Mouse (Mus musculus): ENCODE data around the gene Bckdk. TPM values are rescaled to one million over a fixed set of nuclear protein-coding genes. Genes with fewer than 3 reads are reported as not detected.

The Bckdk gene
- polyA plus RNA-seq, 1 experiment from 2014 or later = 140 TPM

DNA sequence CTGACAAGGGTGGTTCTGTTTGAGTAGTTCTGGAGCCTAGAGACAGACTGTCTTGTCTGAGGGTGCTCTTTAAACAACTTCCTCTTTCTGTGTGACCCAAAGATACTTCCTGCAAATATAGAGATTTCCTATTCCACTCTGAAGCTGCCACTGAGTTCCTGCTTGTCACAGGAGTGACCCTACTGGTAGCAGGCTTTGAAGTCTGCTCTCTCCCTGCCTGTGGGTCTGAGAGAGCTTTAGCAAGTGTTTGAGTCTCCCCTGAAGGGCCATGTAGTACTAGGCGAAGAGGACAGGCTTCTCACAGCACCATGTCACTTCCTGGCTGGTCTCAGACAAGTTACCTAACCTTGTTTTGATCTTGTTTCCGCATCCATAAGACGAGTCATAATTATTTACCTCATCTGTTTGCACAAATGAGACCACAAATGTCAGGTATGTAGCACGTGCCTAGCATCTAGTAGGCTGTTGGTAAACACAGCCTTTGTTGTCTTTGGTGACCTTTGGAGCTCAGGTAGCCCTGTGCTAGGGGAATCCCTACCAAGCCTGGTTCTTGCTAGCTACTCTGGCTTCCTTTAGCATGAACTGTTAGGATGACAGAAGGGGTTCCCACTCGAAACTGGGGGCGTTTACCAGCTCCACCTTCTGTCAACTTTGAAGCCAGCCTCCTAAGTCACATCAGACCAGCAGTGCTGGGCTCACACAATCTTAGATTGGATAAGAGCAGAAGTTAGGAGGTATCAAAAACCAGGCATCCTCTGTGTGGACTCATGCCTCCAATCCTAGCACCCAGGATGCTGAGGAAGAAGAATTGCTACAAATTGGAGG lies 18.8 kb downstream of the Bckdk start:
- peaks cover 76% of the 10 kb centered on the region for H3K36me3 ChIP-seq

DNA sequence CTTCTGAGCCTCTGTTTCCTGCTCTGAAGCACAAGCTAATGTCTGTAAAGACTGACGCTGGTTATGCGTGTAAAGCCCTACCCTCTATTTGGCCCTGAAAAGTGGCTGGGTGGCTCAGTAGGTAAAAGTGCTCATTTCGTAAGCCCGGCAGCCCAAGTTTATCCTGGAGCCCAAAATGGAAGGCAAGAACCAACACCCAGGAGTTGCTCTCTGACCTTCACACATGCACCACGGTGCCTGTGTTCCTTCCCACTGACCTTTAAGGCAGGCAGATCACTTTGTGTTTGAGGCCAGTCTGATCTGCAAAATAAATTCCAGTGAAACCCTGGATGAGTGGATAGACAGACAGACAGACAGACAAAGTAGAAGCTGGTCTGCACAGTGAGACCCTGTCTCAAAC lies 19.8 kb downstream of the Bckdk start:
- peaks cover 66% of the 10 kb centered on the region for H3K36me3 ChIP-seq
- H3K9ac ChIP-seq = no peak overlapping the region
- ATAC-seq (replicated peaks; ENCODE audit: low FRiP score) = no peak
- peaks cover 2% of the 10 kb centered on the region for H3K27me3 ChIP-seq
- WGBS = 80% methylated on average over 5 of the region's 5 CpGs
- peaks cover 47% of the 10 kb centered on the region for H3K4me1 ChIP-seq
- H3K9me3 ChIP-seq (replicated peaks) = no peaks in the 10 kb centered on the region
- H3K4me2 ChIP-seq = no peak overlapping the region
- H3K4me3 ChIP-seq (replicated peaks) = no peak overlapping the region
- peak overlapping the region; percentile 93 for H3K27ac ChIP-seq

More for the DNA sequence above, 18.8 kb downstream of the Bckdk start:
- 75% methylated on average over 6 of the region's 6 CpGs for WGBS
- Histone ChIP-seq H3K9ac (no peak overlapping the region), H3K4me2 (no peak overlapping the region), H3K4me1 (peaks cover 38% of the 10 kb centered on the region), H3K27me3 (no peaks in the 10 kb centered on the region), H3K4me3 (replicated peaks) (no peak overlapping the region), H3K9me3 (replicated peaks) (no peaks in the 10 kb centered on the region), H3K27ac (peak overlapping the region; percentile 37; the same call in 1 of the 2 replicates)
- ATAC-seq (replicated peaks; ENCODE audit: low FRiP score) = no peak

DNA sequence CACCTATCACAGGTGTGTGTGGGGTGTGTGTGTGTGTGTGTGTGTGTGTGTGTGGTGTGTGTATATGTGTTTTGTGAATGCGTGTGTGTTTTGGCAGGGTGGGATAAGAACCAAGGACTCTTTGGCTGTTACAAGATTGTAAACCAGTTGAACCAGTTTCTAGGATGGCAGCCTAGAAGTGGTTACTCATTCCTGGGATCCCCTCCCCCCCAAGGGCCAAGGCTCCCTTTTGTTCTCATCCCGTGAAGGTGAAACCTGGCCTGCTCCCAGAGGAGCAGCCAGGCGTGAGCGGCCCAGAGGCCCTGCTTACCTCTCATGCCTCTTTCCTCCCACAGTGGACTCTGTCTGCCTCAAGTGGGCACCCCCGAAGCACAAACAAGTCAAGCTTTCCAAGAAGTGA lies 21.4 kb downstream of the Bckdk start:
- Histone ChIP-seq H3K27ac (peak overlapping the region; percentile 93), H3K4me1 (peaks cover 59% of the 10 kb centered on the region), H3K4me2 (peak overlapping the region; percentile 8; the same call in 1 of the 2 replicates), H3K9ac (0 out of 2 replicates have a peak overlapping the region, but pooled peaks have one; percentile 7), H3K27me3 (peaks cover 9% of the 10 kb centered on the region), H3K36me3 (peaks cover 64% of the 10 kb centered on the region), H3K9me3 (replicated peaks) (no peaks in the 10 kb centered on the region), H3K4me3 (replicated peaks) (no peak overlapping the region)
- WGBS = 36% methylated on average over 5 of the region's 5 CpGs
- ATAC-seq (replicated peaks; ENCODE audit: low FRiP score) = peak; percentile 80

DNA sequence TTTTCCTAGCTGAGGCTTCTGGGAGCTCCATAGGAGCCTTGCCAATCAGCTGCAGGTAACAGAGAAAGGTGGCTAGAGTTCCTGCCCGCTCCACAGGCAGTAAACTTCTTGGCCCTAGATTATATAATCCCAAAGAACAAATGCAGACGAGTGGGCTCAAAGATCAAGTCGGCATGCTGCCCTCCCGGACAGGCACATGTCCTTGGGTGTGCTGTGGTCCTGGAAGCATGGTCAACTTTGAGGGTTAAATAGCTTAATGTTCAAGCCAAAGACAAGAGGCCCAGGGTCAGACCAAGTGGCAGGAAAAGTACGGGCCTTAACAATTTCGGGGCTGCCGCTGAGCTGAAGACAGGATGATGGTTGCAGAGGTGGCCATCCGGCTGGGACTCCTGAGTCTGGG lies 22.2 kb downstream of the Bckdk start:
- H3K4me2 ChIP-seq = peak overlapping the region; percentile 19; the same call in 1 of the 2 replicates

DNA sequence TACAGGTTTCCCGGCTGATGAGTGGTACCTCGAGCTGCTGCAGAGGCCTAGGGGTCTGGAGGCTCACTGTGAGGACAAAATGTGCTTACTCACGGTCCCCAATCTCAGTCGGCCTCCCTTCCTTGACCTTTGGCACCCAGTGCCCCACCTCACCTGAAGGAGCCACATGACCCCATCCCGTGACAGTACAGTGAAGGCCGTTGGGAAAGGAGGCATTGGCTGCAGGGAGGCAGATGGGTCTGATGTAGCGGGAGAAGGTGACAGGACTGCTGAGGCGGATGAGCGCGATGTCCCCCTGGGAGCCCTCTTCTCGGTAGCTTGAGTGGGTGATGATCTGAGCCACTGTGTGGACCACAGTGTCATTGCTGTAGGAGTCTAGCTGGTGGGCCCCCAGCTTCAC lies 23.0 kb downstream of the Bckdk start:
- Histone ChIP-seq H3K4me1 (peaks cover 73% of the 10 kb centered on the region), H3K27ac (peak overlapping the region; percentile 93), H3K4me3 (replicated peaks) (no peak overlapping the region), H3K9me3 (replicated peaks) (no peaks in the 10 kb centered on the region), H3K36me3 (peaks cover 52% of the 10 kb centered on the region), H3K4me2 (peak overlapping the region; percentile 55), H3K9ac (no peak overlapping the region), H3K27me3 (peaks cover 9% of the 10 kb centered on the region)
- 80% methylated on average over 11 of the region's 11 CpGs for WGBS
- no peak for ATAC-seq (replicated peaks; ENCODE audit: low FRiP score)

More for the DNA sequence above, 22.2 kb downstream of the Bckdk start:
- H3K27ac ChIP-seq = peak overlapping the region; percentile 93
- H3K36me3 ChIP-seq = peaks cover 57% of the 10 kb centered on the region
- H3K9me3 ChIP-seq (replicated peaks) = no peaks in the 10 kb centered on the region
- 74% methylated on average over 8 of the region's 8 CpGs for WGBS
- no peak for ATAC-seq (replicated peaks; ENCODE audit: low FRiP score)
- peaks cover 9% of the 10 kb centered on the region for H3K27me3 ChIP-seq
- no peak overlapping the region for H3K4me3 ChIP-seq (replicated peaks)
- peaks cover 65% of the 10 kb centered on the region for H3K4me1 ChIP-seq
- peak overlapping the region; percentile 7; the same call in 1 of the 2 replicates for H3K9ac ChIP-seq

DNA sequence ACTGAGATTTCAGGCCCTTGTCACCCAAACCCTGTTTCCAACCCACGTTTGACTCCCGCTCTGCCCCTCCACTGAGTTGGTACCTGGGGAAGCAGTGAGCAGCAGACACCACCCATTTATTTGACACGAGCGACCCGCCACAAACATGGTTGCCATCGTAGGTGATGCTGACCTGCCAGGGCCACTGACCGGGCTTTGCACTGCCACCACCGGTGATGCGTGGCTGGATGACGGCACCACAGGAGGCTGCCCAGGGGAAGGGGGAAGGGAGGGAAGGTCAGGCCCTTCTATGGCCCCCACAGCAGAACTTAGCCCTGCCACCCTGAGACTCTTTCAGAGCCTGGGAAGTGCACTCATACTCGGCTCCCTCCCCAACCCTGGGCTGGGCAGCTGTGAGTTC lies 23.8 kb downstream of the Bckdk start:
- 71% methylated on average over 11 of the region's 11 CpGs for WGBS
- H3K9me3 ChIP-seq (replicated peaks) = no peaks in the 10 kb centered on the region
- peak overlapping the region; percentile 55 for H3K4me2 ChIP-seq
- H3K27ac ChIP-seq = peak overlapping the region; percentile 93
- peaks cover 9% of the 10 kb centered on the region for H3K27me3 ChIP-seq
- peaks cover 82% of the 10 kb centered on the region for H3K4me1 ChIP-seq
- H3K9ac ChIP-seq = 0 out of 2 replicates have a peak overlapping the region, but pooled peaks have one; percentile 64
- no peak for ATAC-seq (replicated peaks; ENCODE audit: low FRiP score)
- peak overlapping the region; percentile 53 for H3K4me3 ChIP-seq (replicated peaks)
- peaks cover 43% of the 10 kb centered on the region for H3K36me3 ChIP-seq

DNA sequence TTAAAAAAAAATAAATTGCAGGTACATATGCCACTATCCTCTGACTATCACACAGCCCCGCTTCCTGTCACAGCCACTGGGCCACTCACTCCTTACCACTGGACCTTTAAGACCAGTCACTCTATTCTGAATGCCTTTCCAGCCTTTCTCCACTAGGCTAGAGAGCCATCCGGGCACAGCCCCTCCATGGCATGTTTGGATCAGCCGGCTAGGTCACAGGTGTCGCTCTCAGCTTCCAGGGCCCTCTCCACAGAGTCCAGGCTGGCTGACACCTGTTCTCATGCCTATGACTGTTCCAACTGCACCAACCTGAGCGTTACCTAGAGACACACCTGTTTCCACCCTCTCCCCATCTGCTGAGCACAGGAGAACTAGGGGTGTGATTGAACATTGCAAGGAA lies 24.7 kb downstream of the Bckdk start:
- no peak for ATAC-seq (replicated peaks; ENCODE audit: low FRiP score)
- Histone ChIP-seq H3K9ac (peak overlapping the region; percentile 64; the same call in 1 of the 2 replicates), H3K27me3 (peaks cover 9% of the 10 kb centered on the region), H3K4me3 (replicated peaks) (peak overlapping the region; percentile 53), H3K9me3 (replicated peaks) (no peaks in the 10 kb centered on the region), H3K27ac (peak overlapping the region; percentile 93), H3K4me2 (peak overlapping the region; percentile 55), H3K4me1 (peaks cover 91% of the 10 kb centered on the region), H3K36me3 (peaks cover 38% of the 10 kb centered on the region)
- 43% methylated on average over 5 of the region's 5 CpGs for WGBS

DNA sequence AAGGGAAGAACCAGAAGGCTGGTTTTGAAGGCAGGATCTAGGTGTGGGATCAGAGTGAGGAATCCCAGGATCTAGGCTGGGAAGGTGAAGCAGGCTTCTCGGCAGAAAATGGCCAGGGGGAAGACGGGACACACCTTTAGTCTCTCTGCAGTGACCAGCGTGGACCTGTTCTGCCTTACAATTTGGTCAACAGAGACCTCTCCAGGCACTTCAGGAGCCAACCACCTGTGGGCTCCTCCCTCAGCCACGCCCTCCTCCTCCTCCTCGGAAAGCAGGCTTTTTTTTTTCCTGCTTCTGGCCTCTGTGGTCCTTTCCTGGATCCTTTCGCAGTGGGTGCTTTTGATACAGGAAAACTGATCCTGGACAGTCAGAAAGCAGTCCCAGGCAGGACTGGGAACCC lies 26.0 kb downstream of the Bckdk start, which contains the start of gene Prss8:
TSS of gene Prss8 (minus strand) at position 182 of the 400 bp plus-strand sequence.
- Histone ChIP-seq H3K27ac (peak within 1 kb of the TSS; percentile 93), H3K9me3 (replicated peaks) (no peaks in the 10 kb centered on the region), H3K9ac (peak within 1 kb of the TSS; percentile 64), H3K4me1 (peaks cover 92% of the 10 kb centered on the region), H3K36me3 (peaks cover 25% of the 10 kb centered on the region), H3K27me3 (peaks cover 9% of the 10 kb centered on the region), H3K4me2 (peak within 1 kb of the TSS; percentile 55), H3K4me3 (replicated peaks) (peak within 1 kb of the TSS; percentile 53)
- peak; percentile 30; the same call in 1 of the 2 replicates for ATAC-seq (replicated peaks; ENCODE audit: low FRiP score)
- WGBS = 4% methylated on average over 6 of the region's 6 CpGs

DNA sequence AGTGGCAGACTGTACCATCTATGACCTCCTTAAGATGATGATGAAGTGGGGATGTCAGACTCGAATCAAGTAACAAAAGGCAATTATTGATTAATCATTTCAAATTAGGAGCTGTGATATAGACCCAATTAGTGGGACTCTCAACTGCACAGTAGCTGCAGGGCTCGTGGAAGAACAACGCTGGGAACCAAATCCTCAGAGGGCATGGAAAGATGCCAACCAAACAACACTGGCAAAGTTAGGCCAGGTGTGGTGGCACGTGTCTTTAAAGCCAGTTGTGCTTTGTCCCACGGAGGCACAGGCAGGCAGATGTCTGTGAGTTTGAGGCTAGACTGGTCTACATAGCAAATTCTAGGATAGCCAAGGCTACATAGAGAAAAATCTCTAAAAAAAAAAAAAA lies 26.8 kb downstream of the Bckdk start:
- Histone ChIP-seq H3K4me3 (replicated peaks) (no peak overlapping the region), H3K9me3 (replicated peaks) (no peaks in the 10 kb centered on the region), H3K4me2 (no peak overlapping the region; the same call in 1 of the 2 replicates), H3K27ac (0 out of 2 replicates have a peak overlapping the region, but pooled peaks have one; percentile 89), H3K27me3 (peaks cover 9% of the 10 kb centered on the region), H3K36me3 (peaks cover 18% of the 10 kb centered on the region), H3K9ac (no peak overlapping the region), H3K4me1 (peaks cover 88% of the 10 kb centered on the region)
- ATAC-seq (replicated peaks; ENCODE audit: low FRiP score) = no peak
- WGBS = 81% methylated on average over 5 of the region's 5 CpGs

DNA sequence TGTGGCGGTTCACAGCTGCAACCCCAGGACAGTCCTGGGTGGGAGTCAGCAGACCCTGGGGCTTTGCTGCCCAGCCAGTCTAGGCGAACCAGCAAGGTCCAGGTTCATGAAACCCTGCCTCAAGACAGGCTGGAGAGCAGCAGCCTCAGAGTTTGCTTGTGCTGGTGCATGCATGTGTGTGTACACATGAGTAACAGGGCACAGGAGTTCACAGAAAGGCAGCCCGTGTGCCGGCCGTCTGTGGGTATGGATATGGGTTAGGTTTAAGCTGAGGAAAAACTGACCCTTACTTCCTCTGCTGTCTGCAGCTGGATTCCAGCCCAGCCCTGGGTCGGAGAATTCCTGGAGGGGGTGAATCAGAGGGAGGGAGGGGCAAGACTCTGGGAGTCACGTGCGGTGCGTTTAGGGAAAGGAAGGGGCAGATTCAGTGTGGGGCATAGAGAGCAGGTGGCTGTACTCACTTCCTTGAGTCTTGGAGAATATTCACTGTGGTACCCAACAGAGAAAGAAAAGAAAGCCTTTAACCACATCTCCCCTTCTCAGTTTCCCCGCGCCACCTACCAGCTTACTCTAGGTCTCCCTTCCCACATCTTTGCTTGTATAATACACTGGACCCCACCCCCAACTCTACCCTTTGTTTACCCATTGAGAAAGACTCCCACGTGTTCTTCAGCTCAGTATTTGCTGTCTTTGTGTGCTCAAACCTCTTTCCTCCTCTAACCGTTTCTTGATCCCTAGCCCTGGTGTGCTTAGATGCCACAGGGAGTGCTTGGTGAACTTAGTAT lies 27.7 kb downstream of the Bckdk start:
- H3K27ac ChIP-seq = peak overlapping the region; percentile 89
- H3K9ac ChIP-seq = no peak overlapping the region
- no peak for ATAC-seq (replicated peaks; ENCODE audit: low FRiP score)
- no peak overlapping the region for H3K4me3 ChIP-seq (replicated peaks)
- peak overlapping the region; percentile 4 for H3K4me2 ChIP-seq
- H3K27me3 ChIP-seq = peaks cover 9% of the 10 kb centered on the region
- peaks cover 9% of the 10 kb centered on the region for H3K36me3 ChIP-seq
- no peaks in the 10 kb centered on the region for H3K9me3 ChIP-seq (replicated peaks)
- H3K4me1 ChIP-seq = peaks cover 88% of the 10 kb centered on the region
- 32% methylated on average over 13 of the region's 13 CpGs for WGBS

DNA sequence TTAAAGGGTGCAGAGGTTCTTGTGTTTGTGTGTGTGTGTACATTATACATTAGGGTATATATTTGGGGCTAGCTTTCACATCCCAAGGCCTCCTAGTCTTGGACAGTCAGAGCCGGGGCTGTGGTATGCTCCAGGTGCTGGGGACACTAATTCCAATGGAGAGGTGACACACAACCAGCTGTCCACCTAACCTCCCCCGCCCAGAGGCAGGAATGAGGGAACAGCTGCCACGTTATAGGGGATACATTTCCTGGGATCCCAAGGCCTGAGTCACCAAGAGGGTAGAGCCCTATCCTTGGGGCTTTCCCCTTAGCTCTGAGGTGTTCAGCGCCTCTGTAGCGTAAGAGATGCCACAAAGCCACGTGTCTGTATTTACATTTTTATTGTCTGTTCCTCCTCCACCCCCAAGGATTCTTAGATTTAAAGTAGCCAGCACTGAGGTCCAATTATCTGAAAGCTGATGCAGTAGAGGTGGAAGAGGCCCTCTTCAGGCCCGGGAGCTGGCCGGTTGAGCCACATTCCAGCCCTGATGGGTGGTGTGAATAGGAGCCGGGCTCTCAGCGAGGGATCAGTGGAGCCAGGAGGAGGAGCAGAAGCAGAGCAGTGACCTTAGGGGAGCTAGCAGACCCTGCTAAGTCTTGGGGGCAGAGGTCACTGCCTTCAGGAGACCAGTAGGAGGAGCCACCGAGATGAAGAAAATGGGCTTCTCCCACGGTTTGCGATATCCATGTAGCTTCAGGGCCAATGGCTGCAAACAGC lies 28.6 kb downstream of the Bckdk start:
- peak overlapping the region; percentile 8; the same call in 1 of the 2 replicates for H3K4me2 ChIP-seq
- peaks cover 80% of the 10 kb centered on the region for H3K4me1 ChIP-seq
- H3K36me3 ChIP-seq = no peaks in the 10 kb centered on the region
- 19% methylated on average over 13 of the region's 13 CpGs for WGBS
- H3K27me3 ChIP-seq = peaks cover 9% of the 10 kb centered on the region
- no peaks in the 10 kb centered on the region for H3K9me3 ChIP-seq (replicated peaks)
- no peak overlapping the region for H3K4me3 ChIP-seq (replicated peaks)
- ATAC-seq (replicated peaks; ENCODE audit: low FRiP score) = no peak
- peak overlapping the region; percentile 89 for H3K27ac ChIP-seq
- 0 out of 2 replicates have a peak overlapping the region, but pooled peaks have one; percentile 8 for H3K9ac ChIP-seq

Measured in kidney, embryonic 15.5 days (tissue).